Mouse (Mus musculus) heart, embryonic 13.5 days (tissue): ENCODE results near the gene Ndfip2. TPM values are rescaled to one million over a fixed set of nuclear protein-coding genes. Genes with fewer than 3 reads are reported as not detected.

ENCODE experiments used
- ATAC-seq: fragments of 200-750 bp; cut with Nextera tagmentation; 2 replicates; pipeline ENCODE4 v1.8.0; 2017; ENCODE audit warnings: moderate TSS enrichment; ENCODE audit not compliant: insufficient number of reproducible peaks, low FRiP score, low TSS enrichment; ENCODE audit errors: extremely low read depth
- H3K27ac ChIP-seq: fragments of 300-500 bp; sonication (generic); replicated peaks from 2 replicates; pipeline ENCODE4 v1.5.1; 2015; ENCODE audit warnings: moderate library complexity, mild to moderate bottlenecking, inconsistent platforms
- H3K27me3 ChIP-seq: fragments of 300-500 bp; sonication (generic); replicated peaks from 2 replicates; pipeline ENCODE4 v1.6.1; 2015; ENCODE audit warnings: mild to moderate bottlenecking, inconsistent platforms
- H3K36me3 ChIP-seq: fragments of 300-500 bp; sonication (generic); 2 replicates; pipeline ENCODE4 v1.6.1; 2015; ENCODE audit warnings: mild to moderate bottlenecking, inconsistent platforms
- H3K4me1 ChIP-seq: fragments of 300-500 bp; sonication (generic); 2 replicates; pipeline ENCODE4 v1.6.1; 2015; ENCODE audit warnings: inconsistent platforms
- H3K4me2 ChIP-seq: fragments of 300-500 bp; sonication (generic); 2 replicates; pipeline ENCODE4 v1.6.1; 2015; ENCODE audit warnings: inconsistent platforms, mild to moderate bottlenecking, moderate library complexity
- H3K4me3 ChIP-seq: fragments of 300-500 bp; sonication (generic); 2 replicates; pipeline ENCODE4 v1.5.1; 2015; ENCODE audit warnings: moderate library complexity, mild to moderate bottlenecking, inconsistent platforms
- H3K9ac ChIP-seq: fragments of 300-500 bp; sonication (generic); 2 replicates; pipeline ENCODE4 v1.6.1; 2015; ENCODE audit warnings: inconsistent platforms, mild to moderate bottlenecking, moderate library complexity
- H3K9me3 ChIP-seq: fragments of 300-500 bp; sonication (generic); 2 replicates; pipeline ENCODE4 v1.6.1; 2016; ENCODE audit warnings: inconsistent platforms
- WGBS: fragments of 180-500 bp; shearing (Covaris S2); methylation state at CpG from one replicate; pipeline ENCODE4 v1.1.7; 2015; ENCODE audit warnings: mixed read lengths; 5-methylcytosine and 5-hydroxymethylcytosine counted together
- polyA plus RNA-seq: library from polyadenylated mRNA; unstranded; fragments of >200 nt; fragmentation: Nextera tagmentation; extraction: Ambion mirVana; gene quantifications from 2 replicates; pipeline ENCODE4 v1.2.1, GENCODE M21; 2015

Gene Ndfip2
- polyA plus RNA-seq, 1 experiment from 2014 or later: 46.9 TPM

DNA sequence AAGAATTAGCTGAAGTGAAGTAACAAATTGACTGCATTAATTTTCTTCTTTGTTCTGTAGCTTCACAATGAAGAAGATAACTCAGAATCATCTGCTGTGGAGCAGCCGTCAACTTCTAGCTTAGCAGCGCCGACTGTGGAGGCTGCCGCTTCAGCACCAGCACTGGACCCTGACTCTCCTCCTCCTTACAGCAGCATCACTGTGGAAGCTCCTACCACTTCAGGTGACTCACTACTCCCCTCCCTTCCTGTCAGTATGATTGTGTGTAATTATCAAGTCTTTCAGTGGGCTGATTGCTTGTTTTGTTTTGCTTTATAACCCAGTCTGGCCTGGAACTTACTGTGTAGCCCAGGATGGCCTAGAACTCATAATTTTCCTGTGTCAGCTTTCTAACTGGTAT lies 29.2 kb downstream of the Ndfip2 start:
- no peak overlapping the region for H3K27ac ChIP-seq
- 84% methylated on average over 4 of the region's 4 CpGs for WGBS
- no peaks in the 10 kb centered on the region for H3K9me3 ChIP-seq
- H3K36me3 ChIP-seq: peaks cover 26% of the 10 kb centered on the region
- ATAC-seq: no peak
- no peaks in the 10 kb centered on the region for H3K27me3 ChIP-seq
- no peak overlapping the region for H3K9ac ChIP-seq
- H3K4me1 ChIP-seq: no peaks in the 10 kb centered on the region
- no peak overlapping the region for H3K4me3 ChIP-seq
- no peak overlapping the region for H3K4me2 ChIP-seq

DNA sequence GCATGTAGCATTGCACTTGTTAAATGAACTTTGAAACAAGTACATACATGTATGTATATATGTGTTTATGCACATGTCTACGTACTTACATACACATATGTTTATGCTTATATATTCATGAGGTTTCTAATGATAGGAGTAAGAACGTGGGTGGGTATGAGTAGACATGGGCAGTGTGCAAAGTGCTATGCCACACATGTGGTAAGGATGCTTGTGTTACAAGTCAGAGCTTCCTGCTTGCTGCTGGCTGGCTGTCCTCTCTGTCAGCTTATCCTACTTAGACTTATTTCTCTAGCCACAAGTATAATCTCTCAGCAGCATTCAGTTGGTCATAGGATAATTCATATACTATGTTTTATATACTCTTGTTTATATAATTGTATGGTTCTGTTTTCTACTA lies 29.6 kb downstream of the Ndfip2 start:
- Histone ChIP-seq H3K9ac (no peak overlapping the region), H3K9me3 (no peaks in the 10 kb centered on the region), H3K27me3 (no peaks in the 10 kb centered on the region), H3K36me3 (peaks cover 29% of the 10 kb centered on the region), H3K27ac (no peak overlapping the region), H3K4me3 (no peak overlapping the region), H3K4me2 (no peak overlapping the region), H3K4me1 (no peaks in the 10 kb centered on the region)
- 86% methylated on average over 2 of the region's 2 CpGs for WGBS
- no peak for ATAC-seq

DNA sequence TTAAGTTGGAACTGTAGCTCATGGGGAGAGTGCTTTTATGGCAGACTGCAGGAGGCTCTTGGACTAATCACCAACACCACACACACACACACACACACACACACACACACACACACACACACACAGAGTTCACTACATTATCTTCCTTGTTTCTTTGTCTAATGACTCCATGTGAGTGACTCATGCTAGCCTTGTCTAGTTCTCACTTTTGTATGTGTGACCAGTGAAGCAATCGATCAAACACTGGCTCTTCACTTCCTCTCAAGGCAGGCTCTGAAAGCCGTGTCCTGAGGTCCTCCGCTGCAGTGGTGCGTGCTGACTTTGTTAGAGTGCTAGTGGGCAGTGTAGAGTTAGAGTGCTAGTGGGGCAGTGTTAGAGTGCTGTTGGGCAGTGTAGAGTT lies 30.2 kb downstream of the Ndfip2 start:
- Histone ChIP-seq H3K9ac (no peak overlapping the region), H3K36me3 (peaks cover 32% of the 10 kb centered on the region), H3K27me3 (no peaks in the 10 kb centered on the region), H3K9me3 (no peaks in the 10 kb centered on the region), H3K4me3 (no peak overlapping the region), H3K4me1 (no peaks in the 10 kb centered on the region), H3K27ac (no peak overlapping the region), H3K4me2 (no peak overlapping the region)
- 87% methylated on average over 4 of the region's 4 CpGs for WGBS
- no peak for ATAC-seq

DNA sequence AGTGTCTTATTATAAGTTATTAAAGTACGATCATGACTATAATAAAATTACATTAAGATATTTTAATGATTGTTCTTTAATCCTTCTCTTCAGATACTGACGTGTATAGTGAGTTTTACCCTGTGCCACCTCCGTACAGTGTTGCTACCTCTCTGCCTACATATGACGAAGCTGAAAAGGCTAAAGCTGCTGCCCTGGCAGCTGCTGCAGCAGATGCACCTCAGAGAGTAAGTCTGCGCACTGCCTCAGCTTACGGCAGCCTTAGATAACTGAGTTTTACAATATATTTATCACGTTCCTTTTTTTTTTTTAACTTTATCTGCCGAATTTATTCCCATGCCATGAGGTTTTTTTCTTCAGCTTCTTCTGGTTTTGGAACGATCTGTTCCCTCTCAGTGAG lies 33.8 kb downstream of the Ndfip2 start:
- ATAC-seq: no peak
- 83% methylated on average over 9 of the region's 9 CpGs for WGBS

DNA sequence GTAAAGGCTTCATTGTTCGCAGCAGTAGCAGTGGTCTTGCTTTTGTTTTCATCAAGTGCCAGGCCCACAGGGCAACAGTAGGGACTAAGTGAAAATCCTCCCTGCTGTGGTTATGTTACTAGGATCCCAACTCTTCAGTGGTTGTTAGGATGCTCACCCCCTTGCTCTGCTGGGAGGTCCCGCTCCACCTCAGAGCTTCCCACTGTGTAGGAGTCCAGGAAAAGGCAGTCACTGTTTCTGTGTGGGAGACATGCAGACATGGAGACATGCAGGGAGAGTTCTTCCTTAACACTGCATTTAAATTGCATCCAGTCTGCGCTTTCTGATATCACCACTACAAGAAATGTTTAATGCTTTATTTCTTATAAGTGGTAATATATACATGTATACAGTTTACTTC lies 35.4 kb downstream of the Ndfip2 start:
- no peak for ATAC-seq

More for the DNA sequence above, 33.8 kb downstream of the Ndfip2 start:
- H3K4me1 ChIP-seq: peaks cover 5% of the 10 kb centered on the region; the same call in 1 of the 2 replicates
- no peak overlapping the region for H3K9ac ChIP-seq
- H3K27ac ChIP-seq: no peak overlapping the region
- H3K4me3 ChIP-seq: no peak overlapping the region
- no peak overlapping the region for H3K4me2 ChIP-seq
- H3K27me3 ChIP-seq: no peaks in the 10 kb centered on the region
- H3K36me3 ChIP-seq: peaks cover 50% of the 10 kb centered on the region
- no peaks in the 10 kb centered on the region for H3K9me3 ChIP-seq

DNA sequence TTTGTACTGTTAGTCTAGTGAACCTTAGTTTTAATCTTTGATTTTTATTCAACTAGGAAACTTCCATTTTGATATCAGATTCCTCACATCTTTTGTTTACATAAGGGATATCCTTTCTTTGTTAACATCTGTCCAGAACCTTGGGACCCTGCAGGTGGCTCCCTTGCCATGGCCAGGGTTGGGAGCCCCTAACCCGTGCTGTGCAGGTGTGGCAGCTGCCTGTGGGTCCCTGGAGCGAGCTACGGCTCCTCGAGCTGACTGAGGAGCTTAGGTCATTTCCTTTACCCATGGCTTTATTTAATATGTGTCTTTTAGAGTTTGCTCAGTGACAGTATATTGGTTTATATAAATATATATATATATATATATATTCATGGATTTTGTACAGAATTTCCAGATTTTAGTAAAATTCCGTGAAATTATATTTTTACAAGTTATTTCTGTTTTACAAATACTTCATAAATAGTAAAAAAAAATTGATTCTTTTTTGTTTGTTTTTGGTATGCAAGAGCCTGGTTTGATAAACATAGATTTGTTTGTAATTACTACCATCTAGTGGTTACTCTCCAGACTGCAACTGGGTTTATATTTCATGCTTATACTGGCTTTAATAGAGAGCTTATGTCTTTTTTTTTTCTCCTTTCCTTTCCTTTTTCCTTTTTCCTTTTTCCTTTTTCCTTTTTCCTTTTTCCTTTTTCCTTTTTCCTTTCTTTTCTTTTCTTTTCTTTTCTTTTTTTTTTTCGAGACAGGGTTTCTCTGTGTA lies 37.6 kb downstream of the Ndfip2 start:
- Histone ChIP-seq H3K4me1 (peaks cover 13% of the 10 kb centered on the region), H3K27ac (no peak overlapping the region), H3K4me2 (no peak overlapping the region), H3K27me3 (no peaks in the 10 kb centered on the region), H3K36me3 (peaks cover 54% of the 10 kb centered on the region), H3K4me3 (no peak overlapping the region), H3K9ac (no peak overlapping the region), H3K9me3 (no peaks in the 10 kb centered on the region)
- ATAC-seq: no peak
- WGBS: 56% methylated on average over 6 of the region's 6 CpGs

More for the DNA sequence above, 35.4 kb downstream of the Ndfip2 start:
- Histone ChIP-seq H3K9ac (no peak overlapping the region), H3K27me3 (no peaks in the 10 kb centered on the region), H3K4me2 (no peak overlapping the region), H3K4me3 (no peak overlapping the region), H3K27ac (no peak overlapping the region), H3K4me1 (peaks cover 5% of the 10 kb centered on the region; the same call in 1 of the 2 replicates), H3K36me3 (peaks cover 48% of the 10 kb centered on the region), H3K9me3 (no peaks in the 10 kb centered on the region)
- 85% methylated on average over 3 of the region's 3 CpGs for WGBS

DNA sequence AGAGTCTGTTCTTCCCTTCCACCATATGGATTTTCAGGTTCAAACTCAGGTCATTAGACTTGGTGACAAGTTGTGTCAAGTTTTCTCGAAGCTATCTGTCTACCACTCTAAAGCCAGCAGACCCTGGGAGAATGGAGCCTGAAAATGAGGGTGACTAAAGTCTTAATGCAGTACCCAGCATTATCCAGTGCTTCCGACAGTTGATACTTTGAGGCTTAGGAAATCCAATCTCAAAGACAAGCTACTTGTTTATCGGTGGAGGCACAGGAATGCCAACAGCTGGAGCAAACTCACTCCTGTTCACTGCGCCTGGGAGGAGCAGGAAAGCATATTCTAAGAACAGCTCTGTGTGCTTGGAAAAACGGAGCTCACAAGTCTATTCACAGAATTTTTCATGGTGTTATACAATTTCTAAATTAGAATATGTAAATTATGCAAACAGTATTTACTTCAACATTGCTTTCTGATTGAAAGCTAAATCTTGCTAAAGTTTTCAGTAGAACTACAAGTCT lies 41.4 kb downstream of the Ndfip2 start:
- no peak overlapping the region for H3K4me3 ChIP-seq
- peaks cover 14% of the 10 kb centered on the region for H3K4me1 ChIP-seq
- no peaks in the 10 kb centered on the region for H3K9me3 ChIP-seq
- ATAC-seq: no peak
- H3K27ac ChIP-seq: no peak overlapping the region
- H3K27me3 ChIP-seq: no peaks in the 10 kb centered on the region
- no peak overlapping the region for H3K9ac ChIP-seq
- 48% methylated on average over 5 of the region's 5 CpGs for WGBS
- H3K36me3 ChIP-seq: peaks cover 25% of the 10 kb centered on the region
- H3K4me2 ChIP-seq: no peak overlapping the region

DNA sequence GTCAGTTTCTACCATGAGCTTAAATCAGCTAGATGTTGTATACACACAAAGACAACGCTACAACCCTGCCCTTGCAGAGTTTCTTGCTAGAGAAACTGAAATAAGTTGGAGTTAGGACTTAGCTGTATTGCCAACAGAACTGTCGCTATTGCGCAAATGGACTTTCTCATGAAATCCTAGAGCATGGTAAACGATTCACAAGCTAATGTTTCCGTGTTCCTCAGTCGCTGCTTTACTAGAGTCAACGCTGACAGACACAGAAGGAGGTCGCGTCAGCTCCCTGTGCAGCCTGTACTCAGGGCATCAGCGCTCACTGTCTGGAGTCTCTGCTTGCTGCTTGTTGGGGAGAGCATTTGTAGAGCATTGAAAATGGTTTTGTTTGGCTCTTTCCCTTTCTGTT lies 42.2 kb downstream of the Ndfip2 start:
- 70% methylated on average over 10 of the region's 10 CpGs for WGBS
- ATAC-seq: no peak
- Histone ChIP-seq H3K4me1 (peaks cover 14% of the 10 kb centered on the region), H3K4me2 (no peak overlapping the region), H3K27me3 (no peaks in the 10 kb centered on the region), H3K9ac (no peak overlapping the region), H3K27ac (no peak overlapping the region), H3K4me3 (no peak overlapping the region), H3K9me3 (no peaks in the 10 kb centered on the region), H3K36me3 (peaks cover 25% of the 10 kb centered on the region)

DNA sequence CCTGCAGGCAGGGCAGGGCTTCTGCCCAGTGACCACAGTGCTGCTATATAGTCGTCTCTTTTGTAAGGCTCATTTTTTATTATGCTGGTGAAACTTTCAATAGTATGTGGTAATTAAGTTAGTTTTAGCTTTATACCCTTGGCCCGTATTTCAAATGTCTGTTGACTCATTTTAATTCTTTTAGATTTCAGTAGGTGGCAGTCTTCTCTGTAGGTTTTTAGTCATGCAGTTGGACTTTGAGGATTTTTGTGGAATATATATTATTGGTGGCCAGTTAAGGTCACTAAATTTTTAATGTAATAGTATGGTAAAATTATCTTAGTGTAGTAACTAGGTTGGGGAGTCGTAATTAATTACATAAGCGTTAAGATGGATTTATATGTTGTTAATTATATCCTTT lies 44.3 kb downstream of the Ndfip2 start:
- H3K27ac ChIP-seq: no peak overlapping the region
- WGBS: 76% methylated on average over 4 of the region's 4 CpGs
- no peaks in the 10 kb centered on the region for H3K27me3 ChIP-seq
- H3K9ac ChIP-seq: no peak overlapping the region
- H3K4me3 ChIP-seq: no peak overlapping the region
- H3K4me2 ChIP-seq: no peak overlapping the region
- peaks cover 14% of the 10 kb centered on the region for H3K4me1 ChIP-seq
- H3K36me3 ChIP-seq: peaks cover 25% of the 10 kb centered on the region
- no peaks in the 10 kb centered on the region for H3K9me3 ChIP-seq
- ATAC-seq: no peak

DNA sequence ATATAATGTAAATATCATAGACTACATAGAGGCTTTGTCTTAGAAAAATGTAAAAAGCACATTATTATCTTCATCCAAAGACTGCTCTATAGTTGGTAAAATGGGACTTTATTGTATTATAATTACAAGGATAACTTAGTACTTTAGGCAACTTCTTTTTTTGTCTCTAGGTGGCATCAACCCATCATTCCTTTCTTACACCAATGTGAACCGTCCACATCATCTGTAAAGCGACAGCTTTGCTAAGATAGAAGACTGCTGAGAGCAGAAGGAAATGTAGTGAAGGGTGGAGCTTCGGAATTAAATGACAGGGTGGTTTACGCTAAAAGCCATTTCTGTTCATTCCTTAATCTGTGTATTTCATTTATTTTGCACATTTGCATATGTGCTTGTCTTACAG lies 49.3 kb downstream of the Ndfip2 start:
- ATAC-seq: no peak
- Histone ChIP-seq H3K36me3 (peaks cover 26% of the 10 kb centered on the region), H3K9me3 (no peaks in the 10 kb centered on the region), H3K9ac (no peak overlapping the region), H3K4me1 (no peaks in the 10 kb centered on the region), H3K4me2 (no peak overlapping the region), H3K4me3 (no peak overlapping the region), H3K27ac (no peak overlapping the region), H3K27me3 (no peaks in the 10 kb centered on the region)
- 59% methylated on average over 4 of the region's 4 CpGs for WGBS

DNA sequence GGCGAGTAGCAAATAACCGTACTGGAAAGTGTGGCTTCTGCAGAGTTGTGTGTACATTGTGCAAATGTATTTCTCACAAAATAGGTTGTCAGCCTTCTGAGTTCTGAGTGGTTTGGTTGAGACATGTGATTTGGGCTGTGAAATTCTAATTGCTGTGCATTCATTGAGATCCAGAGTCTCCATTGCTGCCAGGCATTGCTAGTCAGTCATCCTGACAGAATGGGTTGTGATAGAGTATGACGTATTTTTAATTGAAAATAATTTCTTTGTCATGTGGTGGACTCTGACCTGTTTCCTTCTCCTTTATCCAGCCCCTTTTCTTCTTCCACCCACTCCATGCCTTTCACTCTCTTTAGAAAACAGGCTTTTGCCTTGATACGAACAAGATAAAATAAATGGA lies 54.0 kb downstream of the Ndfip2 start:
- WGBS: 86% methylated on average over 4 of the region's 4 CpGs
- ATAC-seq: no peak
- no peak overlapping the region for H3K9ac ChIP-seq
- no peak overlapping the region for H3K4me2 ChIP-seq
- peaks cover 7% of the 10 kb centered on the region for H3K4me1 ChIP-seq
- no peaks in the 10 kb centered on the region for H3K9me3 ChIP-seq
- H3K27ac ChIP-seq: no peak overlapping the region
- H3K27me3 ChIP-seq: no peaks in the 10 kb centered on the region
- H3K4me3 ChIP-seq: no peak overlapping the region
- H3K36me3 ChIP-seq: peaks cover 15% of the 10 kb centered on the region

DNA sequence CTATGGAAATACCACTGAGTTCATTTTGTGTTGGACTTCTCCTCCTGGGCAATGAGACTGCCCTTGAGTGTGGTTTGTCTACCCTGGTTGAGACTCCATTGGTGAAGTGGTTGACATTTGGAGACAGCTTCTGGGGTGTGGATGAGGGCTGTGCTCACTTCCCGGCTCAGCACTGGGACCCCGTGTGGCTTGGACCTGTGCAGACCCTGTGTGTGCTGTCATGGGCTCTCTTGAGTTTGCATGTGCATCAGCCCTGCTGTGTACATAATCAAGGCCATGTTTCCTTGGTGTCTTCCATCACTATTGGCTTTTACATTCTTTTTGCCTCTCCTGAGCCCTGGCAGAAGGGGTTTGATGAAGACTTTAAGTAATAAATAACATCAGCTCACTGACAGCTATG lies 54.6 kb downstream of the Ndfip2 start:
- ATAC-seq: no peak
- H3K9me3 ChIP-seq: no peaks in the 10 kb centered on the region
- H3K36me3 ChIP-seq: peaks cover 12% of the 10 kb centered on the region
- peaks cover 7% of the 10 kb centered on the region for H3K4me1 ChIP-seq
- no peak overlapping the region for H3K4me3 ChIP-seq
- H3K27ac ChIP-seq: no peak overlapping the region
- 79% methylated on average over 2 of the region's 2 CpGs for WGBS
- no peaks in the 10 kb centered on the region for H3K27me3 ChIP-seq
- no peak overlapping the region for H3K4me2 ChIP-seq
- H3K9ac ChIP-seq: no peak overlapping the region
